Mouse (Mus musculus) urinary bladder, adult 18-20 months (tissue): ENCODE measurements around the gene Wrap73.
A peak's percentile ranks its signal among the peaks of the same experiment; 100 is the strongest.

Experiments
- DNase-seq, 2 experiments: peaks; one replicate each; pipeline ENCODE4 v3.0.0; 2022; ENCODE audit warnings: low spot score in 2 of 2, mixed read lengths in 2 of 2

Wrap73 gene

DNA sequence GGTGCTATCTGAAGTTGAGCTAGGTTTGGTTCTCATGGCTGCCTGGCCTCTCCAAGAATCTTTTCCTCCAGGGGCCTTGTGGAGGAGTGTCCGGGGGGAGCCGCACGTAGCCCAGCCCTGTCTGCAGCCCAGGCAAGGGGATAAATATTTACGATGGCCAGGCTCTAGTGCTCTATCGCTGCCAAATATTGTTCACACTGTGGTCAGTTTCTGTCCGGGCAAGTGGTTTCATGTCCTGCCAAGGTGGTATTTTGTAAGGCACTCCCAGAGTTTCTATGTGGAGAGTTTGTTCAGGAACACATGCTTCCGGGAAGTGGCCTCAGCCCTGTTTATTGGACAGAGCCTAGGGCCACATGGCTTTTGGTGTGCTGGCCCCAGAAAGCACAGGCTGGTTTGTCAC, 38.8 kb downstream of the Wrap73 start:
- DNase-seq: peak in 1 of 2 experiments; percentile 37

DNA sequence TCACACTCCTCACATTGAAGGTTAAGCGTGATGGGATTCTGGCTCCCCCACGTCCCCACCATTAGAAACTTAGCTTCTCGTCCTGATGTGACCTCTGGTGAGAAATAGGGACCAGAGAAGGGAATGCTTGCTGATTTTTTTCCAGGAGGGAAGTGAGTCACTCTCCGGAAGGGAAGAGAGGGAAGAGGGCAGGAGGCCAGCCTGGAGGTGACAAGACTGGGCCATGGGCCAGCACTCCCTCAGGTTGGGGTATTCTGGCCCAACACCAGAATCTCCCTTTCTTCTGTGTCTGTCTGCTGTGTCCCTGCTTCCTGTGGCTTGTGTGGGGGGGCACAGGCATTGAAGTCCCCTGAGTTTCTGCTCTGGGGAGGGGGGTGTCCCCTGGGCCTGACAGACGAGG, 41.4 kb downstream of the Wrap73 start:
- no peak for DNase-seq

DNA sequence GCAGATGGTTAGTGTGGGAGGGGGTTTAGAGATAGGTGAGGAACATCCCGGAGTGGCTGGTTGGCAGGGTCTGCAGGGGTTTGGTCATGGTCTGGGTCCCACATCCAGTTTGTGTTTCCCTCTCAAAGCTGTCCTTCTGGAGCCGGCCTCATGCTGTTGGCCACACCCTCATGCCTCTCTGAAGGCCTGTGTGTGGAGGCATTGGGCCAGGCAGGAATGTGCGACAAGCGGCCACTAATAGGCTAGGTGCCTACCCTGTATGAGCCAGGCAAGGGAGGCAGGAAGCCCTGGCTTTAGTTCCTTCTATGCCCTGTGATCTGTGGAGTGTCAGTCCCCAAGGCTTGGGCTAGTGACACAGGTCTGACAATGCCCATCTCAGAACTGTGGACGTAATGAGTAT, 42.8 kb downstream of the Wrap73 start:
- no peak for DNase-seq

DNA sequence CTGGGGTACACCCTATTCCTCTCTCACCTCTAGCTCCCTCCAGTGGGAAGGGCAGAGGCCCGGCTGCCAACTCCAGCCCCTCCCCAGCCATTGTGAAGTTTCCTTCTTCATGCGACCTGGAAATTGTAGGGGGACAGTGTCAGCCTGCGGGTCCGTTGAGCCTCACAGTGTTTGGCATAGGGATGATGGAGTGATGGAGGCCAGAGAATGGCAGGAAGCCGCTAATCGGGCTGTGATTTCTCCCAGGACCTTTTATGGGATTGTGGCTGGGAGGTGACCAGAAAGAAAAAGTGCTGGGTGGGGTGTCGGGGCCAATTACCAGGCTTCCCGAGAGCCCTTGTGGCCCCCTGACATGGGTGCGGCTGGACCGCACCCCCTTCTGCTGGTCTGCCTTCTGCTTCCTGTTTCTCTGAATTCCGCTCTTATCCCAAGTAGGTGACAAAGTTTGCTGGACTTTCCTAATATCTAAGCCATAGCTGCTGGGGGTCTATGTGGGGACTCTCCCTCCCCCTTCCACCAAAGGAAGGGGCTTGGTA, 43.9 kb downstream of the Wrap73 start:
- no peak for DNase-seq

DNA sequence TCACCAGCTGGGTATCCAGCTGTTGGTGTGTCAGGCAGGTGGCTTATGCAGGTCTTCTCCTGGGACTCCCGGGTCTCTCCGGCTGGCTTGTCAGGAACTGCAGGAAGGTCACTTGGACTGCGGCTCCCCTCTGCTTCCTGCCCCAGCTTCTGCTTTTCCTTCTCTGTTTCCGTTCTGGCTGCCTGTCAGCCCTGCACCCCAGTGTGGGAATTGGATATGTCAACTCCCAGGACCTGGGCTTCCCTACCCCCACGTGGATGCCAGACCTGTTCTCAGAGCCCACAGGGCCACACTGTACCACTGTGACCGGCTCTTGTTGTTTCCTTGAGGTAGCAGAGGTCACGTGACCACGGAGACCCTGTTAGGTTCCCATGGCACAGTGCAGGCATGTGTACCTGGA, 46.8 kb downstream of the Wrap73 start:
- no peak for DNase-seq

DNA sequence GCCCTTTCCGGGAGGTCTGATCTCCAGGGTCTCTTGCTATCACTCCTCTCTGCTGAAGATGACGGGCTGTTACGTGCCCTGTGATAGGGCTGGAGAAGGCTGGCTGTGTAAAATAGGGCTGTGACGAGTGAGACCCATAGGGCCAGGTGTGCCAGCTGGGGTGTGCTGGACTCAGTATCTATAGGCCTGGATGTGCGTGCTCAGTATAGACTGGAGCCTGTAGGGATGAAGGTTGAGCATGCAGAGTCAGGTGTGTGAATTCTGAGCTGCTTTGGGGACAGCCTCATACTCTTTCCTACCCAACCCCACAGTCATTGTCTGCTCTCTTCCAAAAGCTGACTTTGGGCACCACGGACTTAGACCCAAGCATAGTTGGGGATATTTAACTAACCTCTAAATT, 55.8 kb downstream of the Wrap73 start:
- DNase-seq: no peak

DNA sequence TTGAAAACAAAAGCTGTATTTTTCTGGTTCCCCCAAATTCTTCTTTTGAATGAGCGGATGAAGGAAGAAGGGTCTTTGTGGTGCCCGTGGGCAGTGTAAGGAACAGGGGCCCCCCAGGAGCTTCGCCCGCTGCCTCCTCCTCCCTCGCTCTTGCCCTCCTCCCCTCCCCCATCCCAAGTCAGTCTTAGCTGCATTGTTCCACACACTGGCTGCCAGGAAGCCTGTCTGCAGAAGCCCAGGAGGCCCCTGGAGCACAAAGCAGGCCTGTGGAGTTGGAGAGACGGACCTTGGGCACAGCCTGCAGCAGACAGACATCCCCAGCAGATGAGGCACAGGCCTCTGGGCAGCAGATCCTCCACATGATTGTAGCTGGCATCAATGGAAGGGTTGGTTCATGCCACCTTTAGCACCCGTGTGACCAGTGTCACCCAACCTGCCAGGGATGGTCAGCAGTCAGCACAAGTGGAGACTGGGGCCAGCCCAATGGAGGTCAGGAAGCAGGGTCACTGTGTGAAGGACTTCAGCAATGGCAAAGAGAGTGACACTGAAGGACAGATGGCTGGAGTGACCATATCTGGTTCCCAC, 56.3 kb downstream of the Wrap73 start:
- no peak for DNase-seq

DNA sequence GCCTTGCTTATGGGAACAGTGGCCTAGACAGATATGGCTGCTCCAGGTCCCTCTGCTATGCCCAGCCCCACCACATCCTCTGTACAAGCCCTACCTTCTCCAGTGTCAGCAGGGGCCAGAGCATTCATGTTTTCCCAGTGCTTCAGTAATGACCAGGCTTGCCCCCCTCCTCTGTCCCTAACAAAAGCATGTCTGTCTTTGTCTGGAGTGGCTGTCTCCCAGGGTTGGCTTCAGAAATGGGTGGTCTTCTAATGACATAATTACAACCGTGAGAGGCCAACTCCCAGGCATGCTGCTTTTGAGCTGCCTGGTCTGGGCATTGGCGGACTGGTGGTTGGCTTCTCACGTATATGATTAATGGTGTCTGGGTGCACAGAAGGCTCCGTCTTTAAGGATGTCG, 59.3 kb downstream of the Wrap73 start:
- no peak for DNase-seq

DNA sequence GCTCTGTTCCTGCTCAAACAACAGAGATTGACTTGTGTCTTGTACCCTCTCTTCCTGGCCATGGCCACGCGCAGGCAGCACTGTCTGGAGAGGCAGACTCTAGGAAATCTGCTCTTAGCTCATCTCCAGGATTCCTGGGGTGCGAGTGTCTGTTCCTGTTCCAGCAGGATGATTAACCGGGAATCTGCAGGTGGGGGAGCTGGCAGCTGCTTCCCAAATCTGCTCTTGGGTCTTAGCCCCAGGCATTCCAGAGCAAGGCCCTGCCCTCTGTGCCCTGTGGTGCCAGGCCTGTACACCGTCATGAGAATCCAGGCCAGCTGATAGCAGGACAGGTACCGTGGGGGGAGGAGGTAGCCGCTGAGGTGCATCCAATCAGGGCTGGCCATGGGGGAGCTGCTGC, 62.4 kb downstream of the Wrap73 start:
- DNase-seq: peak in 1 of 2 experiments; percentile 41

DNA sequence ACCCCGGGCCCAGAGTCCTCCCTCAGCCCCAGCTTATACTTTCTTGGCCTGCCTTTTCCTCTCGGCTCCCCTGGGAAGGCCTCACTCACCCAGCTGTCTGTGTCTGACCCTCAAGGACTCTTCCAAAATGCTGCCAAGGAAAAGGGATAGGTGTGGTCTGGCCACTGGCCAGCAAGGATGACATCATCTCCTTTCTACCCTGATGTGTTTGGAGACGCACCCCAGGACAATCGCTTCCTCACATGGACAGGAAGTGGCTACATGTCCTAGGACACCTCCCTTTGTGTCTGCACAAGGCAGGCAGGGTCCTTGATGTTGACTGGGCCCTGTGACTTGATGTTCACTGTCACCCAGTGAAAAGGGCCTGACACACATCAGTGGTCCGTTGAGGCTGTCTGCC, 63.2 kb downstream of the Wrap73 start:
- no peak for DNase-seq

DNA sequence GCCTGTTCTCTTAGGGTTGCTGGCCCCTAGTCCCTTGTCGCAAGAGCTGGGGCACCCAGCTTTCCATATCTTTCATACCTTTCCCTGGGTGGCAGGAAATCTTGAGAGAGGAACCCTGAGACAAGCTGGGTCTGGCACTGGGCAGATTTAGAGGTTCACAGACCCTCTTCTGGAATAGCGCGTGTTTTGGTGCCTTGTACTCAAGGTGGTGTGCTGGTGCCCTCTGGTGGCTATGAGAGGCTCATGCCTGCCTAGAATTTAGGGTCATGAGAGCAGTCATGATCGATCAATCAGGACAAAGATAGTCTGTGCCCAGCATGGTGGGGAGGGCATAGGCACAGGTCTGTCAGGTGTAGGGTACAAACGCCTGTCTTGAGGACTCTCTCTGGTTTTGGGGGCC, 65.1 kb downstream of the Wrap73 start:
- DNase-seq: peak in 1 of 2 experiments; percentile 58

DNA sequence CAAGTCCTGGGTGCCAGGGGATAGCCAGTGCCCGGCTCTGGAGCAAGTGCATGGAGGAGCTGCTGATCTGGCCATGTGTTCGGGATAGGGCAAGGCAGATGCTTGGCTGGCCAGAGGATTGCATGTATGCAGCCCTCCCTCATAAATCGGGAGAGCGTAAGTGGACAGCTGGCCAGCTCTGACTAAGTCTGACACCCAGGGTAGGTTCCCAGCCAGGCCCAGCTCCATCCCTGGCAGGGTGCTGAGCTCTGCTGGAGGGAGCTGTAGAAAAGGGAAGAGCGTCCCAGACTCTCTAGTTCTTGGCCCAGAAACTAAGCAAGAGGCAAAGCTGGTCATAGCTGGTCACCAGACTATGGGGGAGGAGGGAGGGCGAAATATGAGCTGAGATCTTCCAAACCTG, 66.9 kb downstream of the Wrap73 start:
- DNase-seq: peak in 1 of 2 experiments; percentile 18

DNA sequence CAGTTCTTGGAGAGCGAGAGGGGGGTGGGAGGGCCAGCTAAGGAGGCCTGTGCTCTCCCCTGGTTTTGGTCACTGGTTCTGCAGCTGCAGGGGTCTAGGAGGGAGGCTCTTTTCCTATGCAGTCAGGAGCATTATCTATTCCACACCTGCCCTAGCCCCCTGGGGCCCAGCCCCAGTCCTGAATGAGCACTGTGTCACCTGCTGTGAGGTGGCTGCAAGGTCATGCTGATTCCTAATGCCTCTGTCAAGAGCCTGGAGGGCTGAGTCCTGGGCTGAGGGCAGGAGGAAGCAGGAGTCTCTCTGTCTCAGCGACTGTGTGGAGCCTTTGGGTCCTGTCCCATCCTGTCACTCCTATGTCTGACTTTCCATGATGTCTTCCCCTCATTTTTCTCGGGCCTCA, 67.7 kb downstream of the Wrap73 start:
- no peak for DNase-seq

DNA sequence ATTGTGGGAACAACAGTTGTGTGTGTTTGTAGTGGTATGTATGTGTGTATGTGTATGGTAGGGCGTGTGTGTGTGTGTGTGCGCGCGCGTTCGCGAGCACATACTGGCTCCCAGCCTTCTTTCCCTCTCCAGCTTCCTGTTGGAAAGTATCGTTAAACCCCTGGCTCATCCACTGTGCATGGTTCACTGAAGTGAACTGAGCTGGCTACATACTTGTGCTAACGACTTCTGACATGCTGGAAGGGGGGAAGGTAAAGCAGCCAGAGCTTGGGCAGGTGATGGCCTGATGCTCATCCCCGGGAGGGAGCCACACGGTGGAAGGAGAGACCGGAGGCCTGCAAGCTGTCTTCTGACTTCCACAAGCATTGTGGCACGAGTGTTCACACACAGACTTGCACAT, 69.3 kb downstream of the Wrap73 start:
- no peak for DNase-seq

DNA sequence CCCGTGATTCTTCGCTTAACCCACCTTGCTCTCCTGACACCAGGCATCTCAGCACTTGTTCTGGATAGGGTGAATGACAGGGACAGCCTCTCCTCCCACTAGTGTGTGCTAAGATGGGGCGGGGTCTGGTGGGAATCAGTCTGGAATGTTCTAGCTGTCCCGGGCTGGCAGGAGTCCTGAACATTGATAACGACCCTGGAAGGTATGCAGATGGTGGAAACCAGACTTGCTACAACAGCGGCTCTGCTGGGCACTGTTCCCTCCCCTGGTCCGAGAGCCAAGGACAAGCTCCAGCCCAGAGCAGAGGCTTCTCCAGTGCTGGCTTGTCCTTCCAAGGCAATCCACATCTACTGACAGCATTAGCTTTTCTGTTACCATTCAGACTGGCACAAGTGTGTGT, 71.4 kb downstream of the Wrap73 start:
- no peak for DNase-seq

DNA sequence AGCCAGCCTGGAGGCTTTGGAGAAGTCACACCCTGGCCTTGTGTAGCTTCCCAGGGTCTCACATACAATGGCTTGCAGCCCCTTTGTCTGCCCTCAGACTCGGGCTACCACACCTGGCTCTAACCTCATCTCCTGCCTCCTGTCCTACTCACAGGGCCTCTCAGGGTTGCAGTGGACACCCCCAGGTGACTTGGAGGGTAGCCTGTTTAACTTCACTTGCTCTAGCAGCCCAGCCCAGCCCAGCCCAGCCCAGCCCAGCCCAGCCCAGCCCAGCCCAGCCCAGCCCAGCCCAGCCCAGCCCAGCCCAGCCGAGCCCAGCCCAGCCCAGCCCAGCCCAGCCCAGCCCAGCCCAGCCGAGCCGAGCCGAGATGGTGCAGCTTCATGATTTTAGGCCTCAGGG, 71.9 kb downstream of the Wrap73 start:
- DNase-seq: no peak
